Mouse (Mus musculus) intestine, embryonic 16.5 days (tissue): ENCODE measurements at regions not wholly inside any gene's neighbourhood (a gene's known extent, or its start where the extent isn't known, plus 50 kb on each side); places are given as distances from the start of the nearest gene placed in this dataset.

Experiments used
- ATAC-seq: fragments of 200-750 bp; cut with Nextera tagmentation; 2 replicates; pipeline ENCODE4 v1.8.0; 2017; ENCODE audit warnings: moderate TSS enrichment, moderate library complexity
- H3K27ac ChIP-seq: fragments of 300-500 bp; sonication (generic); 2 replicates; pipeline ENCODE4 v1.5.1; 2014; ENCODE audit warnings: mild to moderate bottlenecking, low read length
- H3K27me3 ChIP-seq: fragments of 300-500 bp; sonication (generic); replicated peaks from 2 replicates; pipeline ENCODE4 v1.6.1; 2014; ENCODE audit warnings: low read length, control low read depth, mixed read lengths; ENCODE audit not compliant: control insufficient read depth, insufficient read depth
- H3K36me3 ChIP-seq: fragments of 300-500 bp; sonication (generic); 2 replicates; pipeline ENCODE4 v1.6.1; 2014; ENCODE audit warnings: low read length, control low read depth; ENCODE audit not compliant: control insufficient read depth, insufficient read depth
- H3K4me1 ChIP-seq: fragments of 300-500 bp; sonication (generic); 2 replicates; pipeline ENCODE4 v1.6.1; 2014; ENCODE audit warnings: low read length, control low read depth, mixed read lengths; ENCODE audit not compliant: control insufficient read depth, insufficient read depth
- H3K4me2 ChIP-seq: fragments of 300-500 bp; sonication (generic); 2 replicates; pipeline ENCODE4 v1.6.1; 2014; ENCODE audit warnings: low read depth, low read length, control low read depth
- H3K4me3 ChIP-seq: fragments of 300-500 bp; sonication (generic); 2 replicates; pipeline ENCODE4 v1.5.1; 2014; ENCODE audit warnings: mild to moderate bottlenecking, low read length
- H3K9ac ChIP-seq: fragments of 300-500 bp; sonication (generic); 2 replicates; pipeline ENCODE4 v1.6.1; 2014; ENCODE audit warnings: low read depth, low read length
- H3K9me3 ChIP-seq: fragments of 300-500 bp; sonication (generic); 2 replicates; pipeline ENCODE4 v1.6.1; 2016; ENCODE audit warnings: low read length, control low read depth; ENCODE audit not compliant: control insufficient read depth
- WGBS: fragments of 180-500 bp; shearing (Covaris S2); extraction: QIAGEN DNeasy Blood & Tissue Kit; methylation state at CpG from one replicate; pipeline ENCODE4 v1.1.7; 2014; 5-methylcytosine and 5-hydroxymethylcytosine counted together

DNA sequence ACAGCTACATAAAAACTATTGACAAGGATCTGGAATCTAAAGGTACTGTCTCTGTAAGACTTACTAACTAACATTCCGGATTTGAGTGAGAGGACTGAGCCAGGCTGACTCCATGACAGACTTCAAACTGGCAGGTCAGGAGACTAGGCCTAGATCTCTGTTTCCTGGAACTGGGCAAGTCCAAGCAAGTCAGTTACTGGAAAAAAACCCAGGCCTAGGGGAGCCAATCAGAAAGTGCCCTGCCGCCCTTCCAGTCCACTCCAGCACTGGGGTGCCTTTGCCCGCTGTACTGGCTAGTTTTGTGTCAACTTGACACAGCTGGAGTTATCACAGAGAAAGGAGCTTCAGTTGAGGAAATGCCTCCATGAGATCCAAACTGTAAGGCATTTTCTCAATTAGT, 219.6 kb upstream of the 4921530L21Rik start:
- no peaks in the 10 kb centered on the region for H3K27me3 ChIP-seq
- no peaks in the 10 kb centered on the region for H3K9me3 ChIP-seq
- no peak overlapping the region for H3K4me2 ChIP-seq
- H3K36me3 ChIP-seq: no peaks in the 10 kb centered on the region
- H3K4me3 ChIP-seq: no peak overlapping the region
- no peaks in the 10 kb centered on the region for H3K4me1 ChIP-seq
- H3K27ac ChIP-seq: no peak overlapping the region
- H3K9ac ChIP-seq: no peak overlapping the region
- WGBS: 91% methylated on average over 3 of the region's 3 CpGs
- ATAC-seq: no peak

DNA sequence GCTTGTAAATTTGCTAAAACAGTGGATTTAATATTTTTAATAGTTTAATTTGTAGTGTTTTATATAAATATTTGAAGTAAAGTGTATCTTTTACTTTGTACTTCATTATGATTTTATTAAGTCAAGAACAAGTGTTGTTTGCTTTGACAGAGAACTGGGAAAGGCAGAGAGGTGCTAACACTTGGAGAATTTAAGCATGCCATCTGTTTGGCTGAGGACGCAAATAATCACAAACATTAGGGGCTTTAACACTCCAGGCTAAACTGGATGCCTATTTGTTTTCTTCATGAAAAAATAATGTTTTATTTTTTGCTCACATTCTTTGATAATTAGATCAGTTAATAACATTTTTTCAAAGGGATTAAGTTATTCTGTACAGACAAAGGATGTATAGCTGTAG, 193.6 kb upstream of the 4921530L21Rik start:
- H3K9me3 ChIP-seq: no peaks in the 10 kb centered on the region
- H3K9ac ChIP-seq: no peak overlapping the region
- no peak overlapping the region for H3K4me2 ChIP-seq
- WGBS: 55% methylated on average over 1 of the region's 1 CpGs
- no peak overlapping the region for H3K27ac ChIP-seq
- no peak overlapping the region for H3K4me3 ChIP-seq
- no peak for ATAC-seq
- H3K36me3 ChIP-seq: no peaks in the 10 kb centered on the region
- H3K27me3 ChIP-seq: no peaks in the 10 kb centered on the region
- H3K4me1 ChIP-seq: no peaks in the 10 kb centered on the region

DNA sequence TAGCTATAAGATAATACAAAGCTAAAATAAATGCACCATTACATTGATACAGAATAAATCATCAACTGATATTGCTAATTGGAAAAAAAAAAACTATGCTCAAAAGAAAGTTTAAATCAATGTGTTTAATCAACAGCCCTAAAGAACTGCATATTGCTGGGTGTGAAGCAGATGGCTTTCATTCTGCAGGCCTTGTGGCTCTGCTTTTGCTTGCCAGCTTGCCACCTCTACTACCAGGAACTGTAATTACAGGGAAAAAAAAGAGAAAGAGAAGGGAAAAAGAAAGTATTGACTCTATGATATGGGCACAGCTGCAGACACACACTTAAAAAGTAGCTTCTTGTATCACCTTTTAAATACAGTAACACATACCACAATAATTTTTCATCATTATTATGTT, 192.4 kb upstream of the 4921530L21Rik start:
- Histone ChIP-seq H3K36me3 (no peaks in the 10 kb centered on the region), H3K4me2 (no peak overlapping the region), H3K27me3 (no peaks in the 10 kb centered on the region), H3K27ac (no peak overlapping the region), H3K4me1 (no peaks in the 10 kb centered on the region), H3K9me3 (no peaks in the 10 kb centered on the region), H3K9ac (no peak overlapping the region), H3K4me3 (no peak overlapping the region)
- no peak for ATAC-seq

DNA sequence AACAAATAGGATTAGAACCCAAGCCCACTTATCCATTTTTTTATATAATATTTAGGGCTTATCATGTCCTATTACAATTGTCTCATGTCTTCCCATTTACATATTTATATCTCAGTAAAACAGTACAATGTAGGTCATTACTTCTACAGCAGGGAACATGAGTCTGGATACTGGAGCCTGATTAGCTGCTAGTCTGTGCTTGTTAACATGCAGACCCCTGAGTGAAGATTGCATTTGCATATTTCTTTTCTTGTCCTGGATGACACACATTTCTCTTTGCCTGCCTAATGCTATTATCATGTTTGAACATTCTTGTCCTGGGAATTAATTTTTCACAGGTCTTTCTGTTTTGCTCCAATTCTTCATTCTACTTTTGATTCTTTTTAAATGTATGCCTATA, 155.0 kb upstream of the 4921530L21Rik start:
- no peaks in the 10 kb centered on the region for H3K4me1 ChIP-seq
- H3K4me2 ChIP-seq: no peak overlapping the region
- no peak overlapping the region for H3K27ac ChIP-seq
- H3K9me3 ChIP-seq: no peaks in the 10 kb centered on the region
- H3K9ac ChIP-seq: no peak overlapping the region
- no peak for ATAC-seq
- H3K27me3 ChIP-seq: no peaks in the 10 kb centered on the region
- H3K4me3 ChIP-seq: no peak overlapping the region
- H3K36me3 ChIP-seq: no peaks in the 10 kb centered on the region

DNA sequence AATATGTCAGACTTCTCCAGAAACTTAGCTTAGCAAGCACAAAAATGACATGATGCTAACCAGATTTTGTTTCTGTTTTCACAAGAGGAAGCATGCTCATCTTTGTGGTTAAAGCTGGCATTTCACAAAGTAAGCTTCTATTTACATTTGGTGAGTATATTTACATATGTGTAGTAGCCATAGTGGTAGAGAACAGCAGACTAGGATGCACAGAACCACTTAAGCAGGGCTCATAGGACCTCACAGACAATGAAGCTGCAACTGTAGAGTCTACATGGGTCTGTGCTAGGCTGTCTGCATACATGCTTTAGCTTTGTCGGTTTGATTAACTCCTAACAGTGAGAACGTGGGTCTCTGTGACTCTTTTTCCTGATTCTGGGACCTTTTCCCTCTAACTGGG, 105.3 kb upstream of the 4921530L21Rik start:
- Histone ChIP-seq H3K36me3 (no peaks in the 10 kb centered on the region), H3K9me3 (no peaks in the 10 kb centered on the region), H3K9ac (no peak overlapping the region), H3K4me1 (no peaks in the 10 kb centered on the region), H3K27ac (no peak overlapping the region), H3K4me3 (no peak overlapping the region), H3K4me2 (no peak overlapping the region), H3K27me3 (no peaks in the 10 kb centered on the region)
- peak; percentile 84 for ATAC-seq
- 36% methylated on average over 2 of the region's 2 CpGs for WGBS

DNA sequence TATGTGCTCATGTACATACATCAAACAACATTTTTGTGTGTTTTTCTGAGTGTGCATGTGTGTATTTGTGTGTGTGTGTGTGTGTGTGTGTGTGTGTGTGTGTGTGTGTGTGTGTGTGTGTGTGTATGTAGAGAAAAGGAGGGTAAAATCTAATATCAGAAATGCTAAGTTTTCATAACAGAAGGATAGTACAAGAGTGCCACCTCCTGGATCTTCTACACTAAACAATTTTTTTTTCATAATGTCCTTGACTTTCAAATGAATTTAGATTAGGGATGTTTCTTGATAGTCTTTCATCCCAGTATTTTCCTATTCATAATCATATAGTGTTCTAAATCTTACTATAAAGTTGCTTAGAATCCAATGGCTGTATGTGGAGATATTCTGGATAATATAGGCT, 103.6 kb upstream of the 4921530L21Rik start:
- Histone ChIP-seq H3K36me3 (no peaks in the 10 kb centered on the region), H3K9ac (no peak overlapping the region), H3K9me3 (no peaks in the 10 kb centered on the region), H3K27ac (no peak overlapping the region), H3K4me1 (no peaks in the 10 kb centered on the region), H3K27me3 (no peaks in the 10 kb centered on the region), H3K4me2 (no peak overlapping the region), H3K4me3 (no peak overlapping the region)
- ATAC-seq: no peak
